Mouse (Mus musculus) spleen, adult 2 months (tissue): ENCODE results near the gene Bend3. TPM values are rescaled to one million over a fixed set of nuclear protein-coding genes. Genes with fewer than 3 reads are reported as not detected.

Experiments
- DNase-seq, 2 experiments: peaks; one replicate each; pipeline versions ENCODE4 v3.0.0 to v3.0.0-alpha.2; 2012 to 2021; ENCODE audit warnings: low spot score in 2 of 2, low read depth in 1 of 2
- H3K27ac ChIP-seq: fragments of 200-500 bp; 2 replicates; pipeline ENCODE4 v1.5.1; 2012; ENCODE audit warnings: low read length, inconsistent platforms; ENCODE audit not compliant: insufficient read depth
- H3K27me3 ChIP-seq: fragments of 200-500 bp; 2 replicates; pipeline ENCODE4 v1.6.1; 2012; ENCODE audit warnings: mild to moderate bottlenecking, moderate library complexity, low read length, inconsistent platforms; ENCODE audit not compliant: control insufficient read depth, insufficient read depth
- H3K36me3 ChIP-seq: fragments of 200-500 bp; 2 replicates; pipeline ENCODE4 v1.6.1; 2012; ENCODE audit warnings: mild to moderate bottlenecking, low read length, inconsistent platforms; ENCODE audit not compliant: control insufficient read depth, insufficient read depth
- H3K4me1 ChIP-seq: fragments of 200-500 bp; 2 replicates; pipeline ENCODE4 v1.6.1; 2011; ENCODE audit warnings: inconsistent platforms; ENCODE audit not compliant: control insufficient read depth, insufficient read depth, insufficient read length
- H3K4me3 ChIP-seq: fragments of 200-500 bp; 2 replicates; pipeline ENCODE4 v1.5.1; 2011; ENCODE audit warnings: mild to moderate bottlenecking, inconsistent platforms; ENCODE audit not compliant: insufficient read depth, insufficient read length; ENCODE audit errors: extremely low read depth
- CTCF ChIP-seq: fragments of 200-500 bp; IDR thresholded peaks from 2 replicates; pipeline ENCODE4 v1.5.1; 2011; ENCODE audit warnings: mild to moderate bottlenecking, inconsistent platforms; ENCODE audit not compliant: insufficient read depth, insufficient read length, insufficient replicate concordance; ENCODE audit errors: extremely low read depth
- POLR2A ChIP-seq: fragments of 200-500 bp; IDR thresholded peaks from 2 replicates; pipeline ENCODE4 v1.6.1; 2011; ENCODE audit warnings: low read depth, low read length, inconsistent platforms
- WGBS: fragments of 180-500 bp; shearing (Covaris S2); methylation state at CpG from one replicate; pipeline ENCODE4 v1.1.7; 2018; 5-methylcytosine and 5-hydroxymethylcytosine counted together
- polyA plus RNA-seq: library from polyadenylated mRNA; depleted of rRNA; stranded (reverse); fragments of >200 nt; gene quantifications from 2 replicates; pipeline ENCODE4 v1.2.3, GENCODE M21; 2012

The Bend3 gene
- polyA plus RNA-seq, 1 experiment: 2.1 TPM

DNA sequence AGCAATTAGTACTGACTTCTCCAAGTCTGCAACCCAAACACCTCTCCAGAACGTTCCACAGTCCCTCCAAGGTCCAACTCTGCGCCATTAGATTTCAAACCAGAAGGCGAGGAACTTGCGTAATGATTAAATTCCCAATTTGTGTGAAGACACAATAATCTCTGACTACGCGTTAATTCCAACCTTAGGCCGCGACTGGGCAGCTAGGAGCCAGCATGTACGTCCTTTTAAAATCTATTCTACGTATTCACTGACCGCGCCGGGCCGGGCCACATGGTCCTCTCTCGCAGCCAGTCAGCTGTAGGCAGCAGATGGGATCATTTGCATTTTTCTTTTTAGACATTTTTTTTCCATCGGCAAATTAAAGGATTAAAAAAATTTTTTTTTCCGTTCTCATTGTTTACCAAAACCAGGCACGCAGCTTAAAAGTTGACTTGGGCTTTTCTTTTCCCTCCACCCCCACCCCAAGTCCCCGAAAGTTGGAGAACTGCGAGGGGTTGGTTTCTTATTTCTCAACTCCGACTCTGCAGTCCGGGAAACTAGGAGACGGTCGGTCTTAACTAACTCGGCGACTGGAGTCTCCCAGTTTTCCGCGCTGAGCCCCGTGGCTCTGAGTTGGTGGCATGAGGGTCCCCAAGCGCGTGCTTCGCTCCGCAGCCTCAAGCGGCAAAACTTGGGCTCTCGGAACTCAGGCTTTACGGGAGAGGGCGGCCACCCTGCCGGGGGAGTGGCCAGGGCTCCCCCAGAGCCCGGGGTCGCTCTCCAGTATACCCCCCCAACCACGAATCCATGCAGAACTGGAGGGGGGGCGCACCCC lies 558 bp upstream of the Bend3 start:
- Histone ChIP-seq H3K27me3 (peaks cover 10% of the 10 kb centered on the region; the same call in 1 of the 2 replicates), H3K4me3 (peak overlapping the region; percentile 84), H3K4me1 (no peaks in the 10 kb centered on the region; the same call in none of the 2 replicates), H3K36me3 (no peaks in the 10 kb centered on the region), H3K27ac (peak overlapping the region; percentile 38; the same call in 1 of the 2 replicates)
- DNase-seq: peak in 1 of 2 experiments; percentile 20
- WGBS: 7% methylated on average over 42 of the region's 42 CpGs
- no peak for TF ChIP-seq POLR2A
- no peak for TF ChIP-seq CTCF

DNA sequence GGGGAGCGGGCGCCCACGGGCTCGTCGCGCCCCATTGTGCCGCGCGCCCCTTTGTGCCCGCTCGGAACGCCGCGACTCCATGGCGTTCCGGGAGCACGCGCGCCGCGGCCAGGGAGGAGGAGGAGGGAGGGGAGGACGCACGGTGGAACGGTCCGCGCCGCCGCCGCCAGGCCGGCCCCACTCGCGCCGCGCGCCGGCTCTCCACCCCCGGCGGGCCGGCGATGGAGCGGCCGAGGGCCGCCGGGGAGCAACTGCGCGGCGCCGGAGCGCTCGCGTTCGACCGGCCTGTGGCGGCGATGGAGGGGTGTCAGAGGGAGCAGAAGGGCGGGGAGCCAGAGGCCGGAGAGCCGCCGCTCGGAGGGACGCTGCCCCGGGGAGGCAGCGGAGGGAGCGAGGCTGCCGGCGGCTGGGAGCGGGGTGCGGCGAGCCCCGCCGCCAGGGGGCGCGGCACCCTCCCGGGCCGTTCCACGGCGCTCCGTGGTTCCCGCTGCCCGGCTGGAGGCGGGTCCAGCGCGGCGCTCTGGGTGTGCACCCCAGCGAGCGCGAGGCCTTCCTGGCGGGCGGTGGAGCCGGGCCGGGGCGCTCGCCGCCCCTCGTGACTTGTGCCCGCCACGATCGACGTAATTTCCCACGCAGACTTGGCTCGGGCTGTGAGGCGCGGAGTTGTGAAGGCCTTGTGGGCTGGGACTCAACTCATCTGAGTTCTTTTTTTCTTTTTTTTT lies 966 bp downstream of the Bend3 start:
- peak; percentile 74 to 84 for DNase-seq
- under 1% methylated on average over 90 of the region's 103 CpGs for WGBS
- peak overlapping the region; percentile 84 for H3K4me3 ChIP-seq
- peak overlapping the region; percentile 72 for H3K27ac ChIP-seq
- H3K27me3 ChIP-seq: peaks cover 10% of the 10 kb centered on the region; the same call in 1 of the 2 replicates
- no peak for TF ChIP-seq POLR2A
- TF ChIP-seq CTCF: peak; percentile 64
- H3K36me3 ChIP-seq: no peaks in the 10 kb centered on the region
- no peaks in the 10 kb centered on the region; the same call in none of the 2 replicates for H3K4me1 ChIP-seq

DNA sequence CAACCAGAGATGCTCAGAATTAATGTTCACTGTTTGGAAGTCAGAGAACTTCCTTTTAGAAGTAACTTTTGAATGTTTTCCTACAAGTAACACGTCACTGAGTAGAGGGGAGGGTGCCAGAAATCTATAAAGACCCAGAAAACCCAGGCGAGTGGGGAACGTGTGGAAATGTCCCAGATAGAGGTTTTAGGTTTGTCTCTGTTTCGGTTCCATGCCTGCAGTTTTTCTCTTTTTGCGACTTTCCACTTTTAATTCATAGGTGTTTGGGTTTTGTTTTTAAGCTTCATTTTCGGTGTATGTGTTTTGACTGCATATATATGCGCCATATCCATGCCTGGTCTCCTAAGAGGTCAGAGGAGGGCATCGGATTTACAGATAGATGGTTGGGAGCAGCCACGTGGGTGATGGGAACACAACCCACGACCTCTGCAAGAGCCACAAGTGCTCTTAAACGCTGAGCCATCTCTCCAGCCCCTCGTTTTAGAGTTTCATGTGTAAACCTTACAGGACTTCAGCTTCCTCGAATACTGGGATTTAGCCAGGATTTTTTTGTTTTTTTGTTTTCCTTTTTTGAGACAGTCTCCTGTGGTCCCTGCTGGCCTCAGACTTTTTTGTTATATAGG lies 1.7 kb downstream of the Bend3 start:
- DNase-seq: no peak
- H3K36me3 ChIP-seq: no peaks in the 10 kb centered on the region

DNA sequence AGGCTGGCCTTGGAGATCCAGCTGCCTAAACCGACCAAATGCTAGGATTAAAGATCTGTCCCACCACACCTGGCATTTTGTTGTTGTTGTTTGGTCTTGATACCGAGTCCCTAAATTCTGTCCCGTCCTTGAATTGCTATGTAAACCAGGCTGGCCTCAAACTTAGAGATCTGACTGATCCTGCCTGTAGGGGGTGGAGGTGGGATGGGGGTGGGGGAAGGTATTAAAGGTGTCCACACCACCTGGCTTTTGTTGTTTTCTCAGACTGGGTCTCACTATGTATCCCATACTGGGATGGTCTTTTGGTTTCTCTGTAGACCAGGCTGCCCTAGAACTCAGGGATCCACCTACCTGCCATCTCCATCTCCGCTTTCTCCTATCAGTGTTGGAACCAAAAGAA lies 2.5 kb downstream of the Bend3 start:
- Histone ChIP-seq H3K27me3 (peaks cover 10% of the 10 kb centered on the region; the same call in 1 of the 2 replicates), H3K36me3 (no peaks in the 10 kb centered on the region), H3K27ac (no peak overlapping the region), H3K4me3 (no peak overlapping the region), H3K4me1 (no peaks in the 10 kb centered on the region; the same call in none of the 2 replicates)
- TF ChIP-seq POLR2A (no peak), CTCF (no peak)
- WGBS: 92% methylated on average over 4 of the region's 4 CpGs
- no peak for DNase-seq

More for the DNA sequence above, 1.7 kb downstream of the Bend3 start:
- Histone ChIP-seq H3K4me1 (no peaks in the 10 kb centered on the region; the same call in none of the 2 replicates), H3K4me3 (peak overlapping the region; percentile 84), H3K27ac (peak overlapping the region; percentile 72; the same call in 1 of the 2 replicates), H3K27me3 (peaks cover 10% of the 10 kb centered on the region; the same call in 1 of the 2 replicates)
- TF ChIP-seq POLR2A (no peak), CTCF (no peak)
- WGBS: 34% methylated on average over 13 of the region's 13 CpGs

DNA sequence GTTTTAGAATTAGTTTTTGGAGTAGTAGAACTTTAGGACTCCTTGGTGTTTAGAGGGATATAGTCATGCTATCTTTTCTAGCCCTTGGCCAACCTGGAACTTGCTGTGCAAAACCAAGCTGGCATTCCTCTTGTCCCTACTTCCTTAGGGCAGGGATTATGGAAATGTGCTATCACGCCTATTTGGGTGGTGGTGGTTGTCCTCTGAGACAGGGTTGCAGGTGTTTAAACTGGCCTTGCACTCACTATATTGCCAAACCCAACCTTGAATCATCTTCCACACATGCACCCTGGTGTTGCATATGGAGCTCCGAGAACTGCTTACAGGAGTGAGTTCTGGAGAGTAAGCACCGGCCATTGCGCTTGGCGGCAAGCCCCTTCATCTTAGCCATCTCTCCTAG lies 3.4 kb downstream of the Bend3 start:
- TF ChIP-seq POLR2A: no peak
- TF ChIP-seq CTCF: no peak
- H3K27ac ChIP-seq: no peak overlapping the region
- no peak for DNase-seq
- 98% methylated on average over 5 of the region's 5 CpGs for WGBS
- H3K4me3 ChIP-seq: no peak overlapping the region
- H3K4me1 ChIP-seq: no peaks in the 10 kb centered on the region; the same call in none of the 2 replicates
- peaks cover 10% of the 10 kb centered on the region; the same call in 1 of the 2 replicates for H3K27me3 ChIP-seq
- no peaks in the 10 kb centered on the region for H3K36me3 ChIP-seq

DNA sequence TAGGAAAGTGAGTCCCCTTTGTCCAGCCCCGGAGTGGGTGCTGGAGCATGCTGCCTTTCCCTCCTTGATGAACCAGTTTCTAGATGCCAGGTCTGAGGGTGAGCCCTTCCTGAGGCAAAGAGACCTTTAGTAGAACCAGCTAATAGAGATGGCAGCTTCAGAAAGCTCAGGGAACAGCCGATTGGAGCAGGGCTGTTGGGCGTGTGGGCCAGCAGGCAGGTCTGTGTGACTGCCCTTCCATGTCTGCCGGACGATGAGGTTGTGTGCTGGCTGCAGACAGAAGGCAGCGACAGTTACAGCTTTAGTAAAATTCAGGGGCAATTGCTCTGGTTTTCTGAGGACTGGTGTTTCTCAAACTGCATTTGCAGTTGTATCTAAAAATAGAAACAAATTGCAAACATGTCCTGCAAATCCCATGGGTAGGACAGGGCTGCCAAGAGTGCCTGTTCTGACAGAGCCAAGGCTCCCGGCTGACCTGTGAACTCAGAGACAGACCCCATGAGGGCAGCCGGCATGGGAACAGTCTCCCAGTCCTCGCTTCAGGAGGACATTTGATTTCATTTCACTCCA lies 4.9 kb downstream of the Bend3 start:
- Histone ChIP-seq H3K4me3 (no peak overlapping the region), H3K4me1 (no peaks in the 10 kb centered on the region; the same call in none of the 2 replicates), H3K27me3 (peaks cover 6% of the 10 kb centered on the region; the same call in 1 of the 2 replicates), H3K36me3 (no peaks in the 10 kb centered on the region), H3K27ac (no peak overlapping the region)
- DNase-seq: no peak
- 83% methylated on average over 9 of the region's 9 CpGs for WGBS
- TF ChIP-seq POLR2A: no peak
- TF ChIP-seq CTCF: no peak
